Mouse (Mus musculus) MEL (cell line): Measurements from ENCODE around the gene Mapkbp1. TPM values are rescaled to one million over a fixed set of nuclear protein-coding genes. Genes with fewer than 3 reads are reported as not detected.

Experiments used
- DNase-seq: peaks from one replicate; pipeline ENCODE4 v3.0.0; 2011; ENCODE audit warnings: low read depth, low spot score
- H3K27ac ChIP-seq: 2 replicates; pipeline ENCODE4 v1.5.1; 2012; ENCODE audit warnings: low read depth, mild to moderate bottlenecking, control low read depth, low read length, moderate library complexity; ENCODE audit not compliant: control insufficient read depth
- H3K27me3 ChIP-seq, 2 experiments: fragments of 150-350 bp in 1 of 2; sonication (generic) in 1 of 2; 2 replicates each; pipeline ENCODE4 v1.6.1; 2012; ENCODE audit warnings: low read length in 2 of 2, mild to moderate bottlenecking in 2 of 2, improper control_type of control experiment in 1 of 2, moderate library complexity in 1 of 2; ENCODE audit not compliant: insufficient read depth in 2 of 2, control insufficient read depth in 1 of 2
- H3K36me3 ChIP-seq, 2 experiments: 2 replicates each; pipeline ENCODE4 v1.6.1; 2012 to 2014; ENCODE audit warnings: low read length in 2 of 2, improper control_type of control experiment in 1 of 2, inconsistent platforms in 1 of 2, mild to moderate bottlenecking in 1 of 2; ENCODE audit not compliant: insufficient read depth in 2 of 2, control insufficient read depth in 1 of 2
- H3K4me1 ChIP-seq, 2 experiments: fragments of 150-350 bp in 1 of 2; sonication (generic) in 1 of 2; 2 replicates each; pipeline ENCODE4 v1.6.1; 2012; ENCODE audit warnings: low read length in 2 of 2, improper control_type of control experiment in 1 of 2, mild to moderate bottlenecking in 1 of 2; ENCODE audit not compliant: insufficient read depth in 2 of 2, control insufficient read depth in 1 of 2
- H3K4me3 ChIP-seq, 2 experiments: fragments of 150-350 bp in 1 of 2; sonication (generic) in 1 of 2; 2 replicates each; pipeline ENCODE4 v1.5.1; 2012; ENCODE audit warnings: low read depth in 2 of 2, low read length in 2 of 2, mild to moderate bottlenecking in 2 of 2, moderate library complexity in 2 of 2, control low read depth in 1 of 2, improper control_type of control experiment in 1 of 2; ENCODE audit not compliant: control insufficient read depth in 1 of 2, insufficient read depth in 1 of 2
- H3K79me2 ChIP-seq: 2 replicates; pipeline ENCODE4 v1.6.1; 2012; ENCODE audit warnings: mild to moderate bottlenecking, low read length, moderate library complexity; ENCODE audit not compliant: control insufficient read depth, poor library complexity, insufficient read depth
- H3K9ac ChIP-seq: 2 replicates; pipeline ENCODE4 v1.6.1; 2012; ENCODE audit warnings: low read depth, mild to moderate bottlenecking, control low read depth, low read length, moderate library complexity; ENCODE audit not compliant: control insufficient read depth, poor library complexity, severe bottlenecking
- H3K9me3 ChIP-seq: fragments of 150-350 bp; sonication (generic); replicated peaks from 2 replicates; pipeline ENCODE4 v1.6.1; 2012; ENCODE audit warnings: mild to moderate bottlenecking, low read length, improper control_type of control experiment, moderate library complexity; ENCODE audit not compliant: insufficient read depth
- BHLHE40 ChIP-seq: IDR thresholded peaks from 2 replicates; pipeline ENCODE4 v1.6.1; 2012; ENCODE audit warnings: low read depth, mild to moderate bottlenecking, inconsistent platforms, low read length, improper control_type of control experiment, borderline replicate concordance
- CTCF ChIP-seq, 3 experiments: IDR thresholded peaks in 2 of 3; conservative IDR thresholded peaks in 1 of 3; 2 replicates each; pipeline ENCODE4 v1.5.1; 2011 to 2012; ENCODE audit warnings: low read length in 3 of 3, low read depth in 2 of 3, mild to moderate bottlenecking in 2 of 3, improper control_type of control experiment in 1 of 3, inconsistent platforms in 1 of 3, mixed read lengths in 1 of 3, moderate library complexity in 1 of 3; ENCODE audit not compliant: control insufficient read depth in 1 of 3, insufficient read depth in 1 of 3, poor library complexity in 1 of 3, severe bottlenecking in 1 of 3
- E2F4 ChIP-seq: IDR thresholded peaks from 2 replicates; pipeline ENCODE4 v1.6.1; 2011; ENCODE audit warnings: low read depth, low read length, improper control_type of control experiment, borderline replicate concordance
- GATA1 ChIP-seq: IDR thresholded peaks from 2 replicates; pipeline ENCODE4 v1.6.1; 2011; ENCODE audit warnings: low read depth, low read length, improper control_type of control experiment
- KAT2A ChIP-seq: conservative IDR thresholded peaks from 2 replicates; pipeline ENCODE4 v1.6.1; 2012; ENCODE audit warnings: low read depth, low read length, improper control_type of control experiment, inconsistent platforms
- MAX ChIP-seq: IDR thresholded peaks from 2 replicates; pipeline ENCODE4 v1.6.1; 2011; ENCODE audit warnings: low read length, improper control_type of control experiment
- MYB ChIP-seq: IDR thresholded peaks from 2 replicates; pipeline ENCODE4 v1.6.1; 2011; ENCODE audit warnings: mild to moderate bottlenecking, low read depth, low read length, improper control_type of control experiment
- RAD21 ChIP-seq: IDR thresholded peaks from 2 replicates; pipeline ENCODE4 v1.6.1; 2011; ENCODE audit warnings: mild to moderate bottlenecking, low read depth, low read length, improper control_type of control experiment
- SIN3A ChIP-seq: IDR thresholded peaks from 2 replicates; pipeline ENCODE4 v1.6.1; 2012; ENCODE audit warnings: low read length, improper control_type of control experiment, inconsistent platforms
- SMC3 ChIP-seq: IDR thresholded peaks from 2 replicates; pipeline ENCODE4 v1.6.1; 2011; ENCODE audit warnings: low read depth, low read length, improper control_type of control experiment
- TBP ChIP-seq: IDR thresholded peaks from 2 replicates; pipeline ENCODE4 v1.8.0; 2011; ENCODE audit warnings: low read depth, low read length, improper control_type of control experiment
- USF1 ChIP-seq: IDR thresholded peaks from 2 replicates; pipeline ENCODE4 v1.6.1; 2014; ENCODE audit warnings: low read depth, mild to moderate bottlenecking, inconsistent platforms, low read length, improper control_type of control experiment, moderate library complexity
- ZC3H11A ChIP-seq: IDR thresholded peaks from 2 replicates; pipeline ENCODE4 v1.6.1; 2012; ENCODE audit warnings: low read depth, mild to moderate bottlenecking, inconsistent platforms, low read length, improper control_type of control experiment
- ZKSCAN1 ChIP-seq: IDR thresholded peaks from 2 replicates; pipeline ENCODE4 v1.6.1; 2012; ENCODE audit warnings: low read depth, mild to moderate bottlenecking, inconsistent platforms, low read length, improper control_type of control experiment, moderate library complexity
- ZMIZ1 ChIP-seq: IDR thresholded peaks from 2 replicates; pipeline ENCODE4 v1.6.1; 2012; ENCODE audit warnings: low read depth, mild to moderate bottlenecking, inconsistent platforms, low read length, improper control_type of control experiment, moderate library complexity
- polyA plus RNA-seq, 2 experiments: library from polyadenylated mRNA; stranded (reverse) in 1 of 2; unstranded in 1 of 2; fragments of >175 nt in 1 of 2; fragments of >200 nt in 1 of 2; gene quantifications; 2 replicates each; pipeline versions ENCODE4 v1.2.1 to v1.2.4; 2012; ENCODE audit warnings: low replicate concordance in 2 of 2, low read depth in 1 of 2; ENCODE audit not compliant: insufficient read length in 2 of 2, insufficient read depth in 1 of 2, missing spikeins in 1 of 2
- total RNA-seq: library from RNA; depleted of rRNA; stranded (reverse); fragments of 300-350 nt; gene quantifications from 2 replicates; pipeline ENCODE4 v1.2.3, GENCODE M21; 2012

Mapkbp1 gene
- total and polyA plus RNA-seq, 3 experiments, result 2.5 to 4.9 TPM; not detected in 1

DNA sequence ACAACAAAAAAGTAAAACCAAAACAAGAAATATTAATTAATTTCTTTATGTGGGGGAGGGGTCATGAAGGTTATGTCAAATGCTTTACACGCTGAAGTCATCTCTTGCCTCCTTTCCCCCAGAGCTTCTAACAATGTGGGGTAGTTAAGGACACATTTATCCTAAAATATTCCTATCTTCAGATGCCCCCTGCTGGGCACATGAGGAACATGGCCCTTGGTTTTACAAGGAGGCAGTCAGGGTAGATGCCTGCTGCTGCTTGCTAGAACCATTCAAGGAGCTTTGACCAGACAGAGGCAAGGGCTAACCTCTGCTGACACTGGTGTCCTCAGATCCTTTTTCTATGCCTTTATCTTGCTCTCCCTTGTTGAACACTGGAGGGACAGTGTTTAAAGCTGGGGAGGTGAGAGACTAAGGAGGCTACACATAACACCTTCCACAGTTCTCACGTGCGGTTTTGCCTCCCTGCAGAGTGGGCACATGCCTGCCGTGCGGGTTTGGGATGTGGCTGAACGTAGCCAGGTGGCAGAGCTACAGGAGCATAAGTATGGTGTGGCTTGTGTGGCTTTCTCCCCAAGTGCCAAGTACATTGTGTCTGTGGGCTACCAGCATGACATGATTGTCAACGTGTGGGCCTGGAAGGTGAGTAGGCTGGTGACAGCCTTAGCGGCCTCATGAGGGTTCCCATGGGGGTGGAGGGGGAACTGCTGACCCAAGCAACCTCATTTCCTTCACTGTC, 39.1 kb downstream of the Mapkbp1 start:
- H3K9ac ChIP-seq, result no peak overlapping the region
- no peaks in the 10 kb centered on the region for H3K9me3 ChIP-seq
- no peaks in the 10 kb centered on the region for H3K27me3 ChIP-seq
- H3K36me3 ChIP-seq, result peaks cover 0 to 30% of the 10 kb centered on the region in 2 experiments; a peak in 2 of 4 replicates
- no peak overlapping the region for H3K4me3 ChIP-seq
- DNase-seq, result peak; percentile 69
- TF ChIP-seq SIN3A (no peak), ZMIZ1 (no peak), RAD21 (peak; percentile 54), GATA1 (no peak), ZC3H11A (peak; percentile 41), SMC3 (peak; percentile 68), TBP (no peak), MAX (no peak), CTCF (IDR thresholded peaks at IDR 0.05 in 2 of 3, conservative IDR thresholded peaks at IDR 0.05 in 1 of 3; ENCODE audit: control insufficient read depth in 1 of 3, insufficient read depth in 1 of 3, low read depth in 2 of 3, low read length in 3 of 3, poor library complexity in 1 of 3, severe bottlenecking in 1 of 3) (peak; percentile 57 to 63 (median 57))
- H3K79me2 ChIP-seq, result no peaks in the 10 kb centered on the region
- H3K4me1 ChIP-seq, result peaks cover 12 to 24% of the 10 kb centered on the region in 2 experiments
- H3K27ac ChIP-seq, result no peak overlapping the region

GRCm38 (mm10) chr2:120012924-120013323, 40.4 kb downstream of the Mapkbp1 start:
- DNase-seq, result peak; percentile 37
- Histone ChIP-seq H3K79me2 (no peaks in the 10 kb centered on the region), H3K9ac (no peak overlapping the region), H3K9me3 (no peaks in the 10 kb centered on the region), H3K4me1 (peaks cover 13 to 29% of the 10 kb centered on the region in 2 experiments), H3K36me3 (peaks cover 0 to 32% of the 10 kb centered on the region in 2 experiments; a peak in 2 of 4 replicates), H3K27me3 (no peaks in the 10 kb centered on the region), H3K4me3 (no peak overlapping the region), H3K27ac (no peak overlapping the region)
- TF ChIP-seq USF1 (no peak), ZKSCAN1 (no peak), E2F4 (no peak), ZC3H11A (no peak), KAT2A (no peak), BHLHE40 (no peak), MYB (no peak)
